Mouse (Mus musculus): ENCODE data around the gene Ccdc87. TPM values are rescaled to one million over a fixed set of nuclear protein-coding genes. Genes with fewer than 3 reads are reported as not detected.
"Not testable (repeated sequence)": the region's sequence is repeated elsewhere in the genome, so short reads cannot be mapped to it uniquely, and the experiment has no call there.

Ccdc87 gene
- total RNA-seq (2015; ENCODE audit: low replicate concordance) (not detected in 2 replicates), total RNA-seq (2017; ENCODE audit: low replicate concordance) (not detected in 2 replicates)

DNA sequence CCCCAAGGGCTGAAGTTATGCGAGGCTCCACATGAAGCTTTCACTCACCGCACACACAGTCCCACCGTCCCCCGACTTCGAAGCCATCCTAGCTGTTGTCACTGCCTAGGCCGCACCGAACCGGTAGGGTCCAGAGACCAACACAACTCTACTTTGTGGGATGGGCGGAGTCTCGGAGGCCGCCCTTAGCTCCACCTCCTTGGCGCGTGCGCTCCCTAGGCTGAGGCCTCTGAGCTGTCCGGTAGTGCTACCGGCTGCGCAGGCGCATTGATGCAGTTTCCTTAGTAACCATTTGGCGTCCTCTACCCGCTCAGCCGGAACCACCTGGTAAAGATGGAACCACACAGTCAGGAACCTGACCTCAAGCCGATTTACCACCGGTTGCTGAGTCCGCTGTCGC lies at the start of gene Ccdc87, which contains the start of gene Ccs:
Ccdc87 (plus strand) TSS at position 218 of the 400 bp plus-strand sequence.
Ccs (minus strand) TSS at position 184 of the 400 bp plus-strand sequence.
- peak; percentile 96 for ATAC-seq (replicated peaks; ENCODE audit: low FRiP score, poor library complexity, severe bottlenecking)

DNA sequence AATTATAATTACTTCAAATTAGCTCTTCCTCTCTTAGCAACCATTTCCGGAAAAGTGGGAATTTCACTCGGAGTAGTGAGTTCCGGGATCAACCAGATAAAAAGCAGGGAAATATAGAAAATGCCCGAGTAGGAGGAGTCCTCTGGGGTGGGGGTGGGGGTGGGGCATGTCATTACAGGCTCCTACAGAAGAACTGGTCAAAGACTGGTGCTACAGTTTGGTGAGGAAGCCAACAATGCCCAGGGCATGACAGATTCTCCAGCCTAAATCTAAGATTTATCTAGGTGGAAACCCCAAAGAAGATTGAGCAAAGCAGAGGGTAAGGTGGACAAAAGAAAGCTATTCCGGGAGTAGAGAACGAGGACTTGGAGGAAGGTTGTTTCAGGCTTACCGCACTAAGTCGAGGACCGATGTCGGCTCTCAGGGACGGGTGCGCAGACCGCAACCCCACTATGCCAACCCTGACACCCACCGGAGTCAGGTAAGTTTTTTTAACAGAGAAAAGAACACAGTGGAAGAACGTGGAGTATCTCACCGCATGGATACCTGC lies 45.8 kb upstream of the Ccdc87 start:
- ATAC-seq (replicated peaks; ENCODE audit: low FRiP score, poor library complexity, severe bottlenecking): peak; percentile 36

DNA sequence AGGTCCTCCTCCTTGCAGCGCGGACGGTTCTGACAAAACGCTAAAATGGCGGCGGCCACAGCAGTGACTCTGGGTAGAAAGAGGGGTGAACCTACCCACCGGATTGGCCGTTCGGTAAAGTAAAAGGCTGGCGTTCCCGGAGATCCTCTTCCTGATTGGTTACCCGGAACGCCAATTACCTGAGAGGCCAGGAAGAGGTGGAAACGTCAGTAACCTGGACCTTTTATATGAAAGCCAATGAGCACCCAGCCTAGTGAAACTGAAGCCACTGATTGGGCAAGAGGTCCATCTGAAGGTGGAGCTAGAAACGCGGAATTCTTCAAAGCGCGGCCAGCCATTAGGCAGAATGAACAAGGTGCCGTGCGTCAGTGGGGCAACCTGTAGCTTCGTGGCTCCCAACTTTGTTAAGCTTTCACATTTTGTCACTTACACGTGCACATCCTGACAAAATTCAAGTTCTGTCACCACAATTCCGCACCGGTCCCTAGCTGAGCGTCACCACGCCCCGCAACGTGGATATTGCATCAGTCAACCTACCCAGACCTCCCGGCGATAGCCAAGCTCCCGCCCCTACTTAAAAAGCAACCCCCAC lies 45.2 kb upstream of the Ccdc87 start, which contains the start of gene Rbm4:
Rbm4 (minus strand) TSS at position 71 of the 592 bp plus-strand sequence.
- ATAC-seq (replicated peaks; ENCODE audit: low FRiP score, poor library complexity, severe bottlenecking): peak; percentile 96

DNA sequence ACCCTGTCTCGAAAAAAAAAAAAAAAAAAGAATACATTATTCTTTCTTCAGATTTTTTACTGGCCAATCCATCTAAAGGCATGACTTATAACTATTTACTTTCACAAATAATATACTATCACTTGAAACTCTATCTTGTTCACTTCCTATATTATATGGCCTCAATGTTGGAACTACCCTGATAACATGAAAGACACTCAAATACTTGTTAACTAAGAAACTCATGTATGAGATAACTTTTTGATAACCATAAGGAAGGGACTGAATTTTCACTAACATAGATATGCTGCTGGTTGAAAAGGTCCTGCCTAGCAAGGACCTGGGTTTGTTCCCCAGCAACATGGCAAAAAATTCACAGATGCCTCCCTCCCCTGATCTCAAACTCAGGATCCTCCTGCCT lies 43.2 kb upstream of the Ccdc87 start:
- no peak for ATAC-seq (replicated peaks; ENCODE audit: low FRiP score, poor library complexity, severe bottlenecking)

DNA sequence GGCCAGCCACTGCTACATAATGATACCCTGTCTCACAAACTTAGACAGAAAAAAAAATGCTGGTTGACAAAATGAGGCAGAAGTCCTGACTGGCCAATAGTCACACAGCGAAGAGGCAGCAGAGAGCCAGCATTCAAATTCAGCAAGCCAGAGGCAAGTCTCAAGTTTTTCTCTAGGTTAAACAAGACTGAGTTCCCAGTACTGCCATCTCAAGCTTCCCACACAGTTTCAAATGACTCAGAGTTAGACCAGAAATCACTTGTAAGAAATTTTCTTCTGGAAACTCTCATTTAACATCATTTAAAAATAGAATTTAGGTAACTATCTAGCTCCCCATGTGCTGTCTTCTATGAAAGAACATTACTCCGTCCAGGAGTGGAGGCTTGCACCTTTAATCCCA lies 41.3 kb upstream of the Ccdc87 start:
- ATAC-seq (replicated peaks; ENCODE audit: low FRiP score, poor library complexity, severe bottlenecking): no peak

DNA sequence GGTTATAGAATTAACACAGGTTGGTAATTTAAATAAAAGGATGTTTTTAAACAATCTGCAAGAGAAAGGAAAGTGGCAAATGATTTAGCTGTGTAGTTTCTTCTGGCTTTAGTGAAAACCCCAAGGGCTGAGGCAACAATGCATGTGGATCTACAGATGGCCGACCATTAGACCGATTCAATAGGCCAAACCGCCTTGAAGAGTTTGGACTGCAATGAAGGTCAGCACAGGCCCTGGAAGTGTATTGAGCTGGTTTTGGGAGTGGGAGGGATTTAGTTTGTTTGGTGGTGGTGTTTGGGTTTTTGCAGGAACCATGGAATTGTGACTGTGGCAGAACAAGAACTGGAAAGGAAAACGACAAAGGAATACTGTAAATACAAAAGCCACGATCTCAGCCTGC lies 40.1 kb upstream of the Ccdc87 start:
- ATAC-seq (replicated peaks; ENCODE audit: low FRiP score, poor library complexity, severe bottlenecking): no peak

DNA sequence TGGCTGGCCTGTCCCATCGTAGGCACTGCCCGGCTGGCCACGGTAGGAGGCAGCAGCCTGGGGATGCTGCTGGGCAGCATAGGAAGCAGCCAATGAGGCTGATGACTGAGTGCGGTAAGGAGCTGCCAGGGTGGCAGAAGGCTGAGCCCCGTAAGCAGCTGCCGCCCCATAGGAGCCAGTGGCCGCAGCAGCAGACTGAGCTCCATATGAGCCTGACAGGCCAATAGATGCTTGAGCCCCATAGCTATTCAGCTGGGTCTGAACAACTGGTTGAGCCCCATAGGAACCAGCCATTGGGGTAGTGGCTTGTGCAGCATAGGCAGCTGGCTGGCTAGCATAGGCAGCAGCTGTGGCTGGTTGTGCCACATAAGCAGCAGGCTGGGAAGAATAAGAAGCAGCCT lies 36.5 kb upstream of the Ccdc87 start:
- 0 out of 2 replicates have a peak, but pooled peaks have one; percentile 18 for ATAC-seq (replicated peaks; ENCODE audit: low FRiP score, poor library complexity, severe bottlenecking)

DNA sequence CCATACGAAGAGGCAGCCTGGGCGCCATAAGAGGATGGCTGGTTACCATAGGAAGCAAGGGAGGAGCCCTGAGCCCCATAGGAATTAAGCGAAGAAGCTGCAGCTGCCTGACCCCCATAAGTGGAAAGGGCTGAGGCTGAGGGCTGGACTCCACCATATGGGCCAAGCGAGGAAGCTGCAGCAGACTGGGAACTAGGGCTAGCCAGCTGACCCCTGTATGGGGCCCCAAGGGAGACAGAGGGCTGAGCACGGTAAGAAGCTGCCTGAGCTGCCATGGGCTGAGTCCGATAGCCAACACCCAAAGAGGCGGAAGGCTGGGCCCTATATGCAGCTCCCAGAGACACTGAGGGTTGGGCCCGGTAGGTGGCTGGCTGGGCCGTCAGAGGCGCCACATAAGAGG lies 35.9 kb upstream of the Ccdc87 start:
- no peak for ATAC-seq (replicated peaks; ENCODE audit: low FRiP score, poor library complexity, severe bottlenecking)

DNA sequence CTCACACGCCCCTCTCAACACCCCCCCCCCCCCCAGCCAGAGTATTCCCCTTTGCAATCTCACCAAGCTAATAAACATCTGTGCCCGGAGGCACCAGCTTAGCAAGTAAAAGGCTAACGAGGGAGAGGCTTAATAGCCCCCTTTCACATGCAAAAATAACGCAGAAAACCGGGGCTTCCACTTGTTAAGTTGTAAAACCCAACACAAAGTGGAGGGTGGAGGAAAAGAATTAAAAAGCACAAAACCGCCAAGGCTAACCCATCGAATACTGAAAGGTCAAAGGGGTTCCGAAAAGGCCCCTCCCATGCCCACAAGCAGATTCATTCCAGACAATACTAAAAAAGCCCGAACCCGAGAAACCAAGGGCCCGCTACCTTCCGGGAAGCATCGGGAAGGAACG lies 28.9 kb upstream of the Ccdc87 start:
- no peak for ATAC-seq (replicated peaks; ENCODE audit: low FRiP score, poor library complexity, severe bottlenecking)

DNA sequence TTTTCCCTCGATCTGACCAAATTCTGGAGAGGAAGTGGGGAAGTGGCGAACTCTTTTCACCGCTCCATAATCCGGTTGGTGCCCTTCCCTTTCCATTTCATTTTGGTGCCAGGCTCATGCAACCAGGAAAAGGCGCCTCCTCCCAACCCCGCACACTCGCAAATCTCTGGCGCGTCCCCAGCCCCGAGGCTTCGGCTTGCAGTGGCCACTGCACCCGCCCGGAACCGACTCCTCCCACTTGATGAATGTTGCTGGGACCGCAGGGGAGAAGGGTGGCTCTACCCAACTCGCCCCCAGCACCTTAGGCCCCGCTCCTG lies 28.5 kb upstream of the Ccdc87 start:
- ATAC-seq (replicated peaks; ENCODE audit: low FRiP score, poor library complexity, severe bottlenecking): no peak

DNA sequence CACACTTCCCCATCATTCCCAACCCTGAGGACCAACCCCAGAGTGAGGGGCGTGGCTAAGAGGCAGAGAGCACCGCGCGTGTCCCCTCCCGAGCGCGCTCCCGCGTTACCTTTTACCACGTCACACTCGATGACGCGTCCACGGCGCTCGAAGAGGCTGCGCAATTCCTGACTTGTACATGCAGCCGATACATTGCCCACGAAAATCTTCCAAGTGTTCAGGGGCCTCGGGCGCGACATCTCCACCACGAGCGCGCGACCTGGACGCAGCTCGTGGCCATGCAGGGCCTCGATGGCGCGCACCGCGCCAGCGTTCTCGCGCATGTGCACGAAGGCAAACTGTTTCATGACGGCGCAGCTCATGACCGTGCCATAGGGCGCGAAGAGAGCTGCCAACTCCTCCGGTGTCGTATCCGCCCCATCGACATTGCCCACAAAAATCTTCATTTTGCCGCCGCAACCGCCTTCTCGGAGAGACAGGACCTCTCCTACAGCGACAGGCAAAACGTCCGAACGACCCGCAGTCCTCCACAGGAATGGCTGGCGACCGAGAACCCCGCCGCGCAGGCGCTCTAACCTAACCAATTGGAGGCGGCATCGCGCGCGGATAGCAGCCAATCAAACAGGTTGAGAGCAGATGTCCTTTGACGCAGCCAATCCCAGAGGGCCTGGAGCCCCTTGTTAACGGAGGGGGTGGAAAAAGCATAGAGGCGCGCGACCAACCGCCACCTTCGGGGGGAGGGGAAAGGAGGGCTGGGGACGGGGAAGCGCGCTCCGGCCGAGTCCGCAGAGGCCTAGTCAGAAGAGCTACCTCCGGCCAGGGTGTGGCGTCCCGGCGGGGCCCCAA lies 27.9 kb upstream of the Ccdc87 start, which contains the start of the genes Gm21992 and Rbm14:
Gm21992 (minus strand) TSS at position 550 of the 846 bp plus-strand sequence.
Rbm14 (minus strand) TSS at position 572 of the 846 bp plus-strand sequence.
- peak; percentile 89 for ATAC-seq (replicated peaks; ENCODE audit: low FRiP score, poor library complexity, severe bottlenecking)

DNA sequence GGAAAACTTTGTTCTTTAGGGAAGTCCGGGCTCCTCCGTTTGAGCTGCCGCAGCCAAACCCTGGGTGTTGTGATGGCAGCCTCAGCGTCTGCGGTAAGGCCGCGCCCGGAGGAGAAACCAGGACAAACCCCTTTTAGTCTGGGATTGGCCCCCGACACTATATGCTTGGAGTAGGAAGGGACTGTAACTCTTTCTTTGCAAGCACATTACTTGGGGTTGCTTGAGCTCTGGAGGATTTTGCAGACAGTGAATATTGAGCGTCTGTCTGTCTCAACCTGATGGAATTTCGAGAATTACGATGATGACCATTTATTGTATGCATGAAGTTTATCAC lies 27.3 kb upstream of the Ccdc87 start:
- ATAC-seq (replicated peaks; ENCODE audit: low FRiP score, poor library complexity, severe bottlenecking): no peak

DNA sequence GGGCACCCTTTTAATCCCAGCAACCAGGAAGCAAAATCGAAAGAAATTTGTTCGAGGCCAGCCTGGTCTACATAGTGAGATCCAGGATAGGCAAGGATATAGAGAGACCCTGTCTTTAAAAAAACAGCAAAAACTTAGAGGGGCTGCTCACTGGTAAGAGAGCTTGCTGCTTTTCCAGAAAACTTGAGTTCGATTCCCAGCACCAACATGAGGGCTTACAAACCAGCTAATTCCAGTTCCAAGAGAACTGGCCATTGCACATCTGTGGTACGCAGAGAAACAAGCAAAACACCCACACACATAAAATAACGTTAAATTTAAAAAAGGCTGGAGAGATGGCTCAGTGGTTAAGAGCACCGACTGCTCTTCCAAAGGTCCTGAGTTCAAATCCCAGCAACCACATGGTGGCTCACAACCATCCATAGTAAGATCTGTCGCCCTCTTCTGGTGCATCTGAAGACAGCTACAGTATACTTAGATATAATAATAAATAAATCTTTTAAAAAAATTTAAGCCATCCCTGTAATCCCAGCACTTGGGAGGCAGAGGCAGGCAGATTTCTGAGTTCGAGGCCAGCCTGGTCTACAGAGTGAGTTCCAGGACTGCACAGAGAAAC lies 26.7 kb upstream of the Ccdc87 start:
- ATAC-seq (replicated peaks; ENCODE audit: low FRiP score, poor library complexity, severe bottlenecking): not testable (repeated sequence)

DNA sequence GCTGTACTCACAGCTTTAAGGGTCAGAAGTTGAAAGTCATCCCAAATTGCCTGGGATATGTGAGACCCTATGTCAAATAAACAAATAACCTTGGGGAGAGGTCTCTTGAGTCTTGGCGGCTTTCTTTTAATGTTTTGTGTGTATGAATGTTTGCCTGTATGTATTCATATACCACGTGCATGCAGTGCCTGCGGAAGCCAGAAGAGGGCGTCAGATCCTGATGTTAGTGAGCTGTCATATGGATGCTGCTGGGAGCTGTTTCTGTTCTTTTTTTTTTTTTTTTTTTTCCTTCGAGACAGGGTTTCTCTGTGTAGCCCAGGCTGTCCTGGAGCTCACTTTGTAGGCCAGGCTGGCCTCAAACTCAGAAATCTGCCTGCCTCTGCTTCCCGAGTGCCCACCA lies 26.2 kb upstream of the Ccdc87 start:
- ATAC-seq (replicated peaks; ENCODE audit: low FRiP score, poor library complexity, severe bottlenecking): no peak

DNA sequence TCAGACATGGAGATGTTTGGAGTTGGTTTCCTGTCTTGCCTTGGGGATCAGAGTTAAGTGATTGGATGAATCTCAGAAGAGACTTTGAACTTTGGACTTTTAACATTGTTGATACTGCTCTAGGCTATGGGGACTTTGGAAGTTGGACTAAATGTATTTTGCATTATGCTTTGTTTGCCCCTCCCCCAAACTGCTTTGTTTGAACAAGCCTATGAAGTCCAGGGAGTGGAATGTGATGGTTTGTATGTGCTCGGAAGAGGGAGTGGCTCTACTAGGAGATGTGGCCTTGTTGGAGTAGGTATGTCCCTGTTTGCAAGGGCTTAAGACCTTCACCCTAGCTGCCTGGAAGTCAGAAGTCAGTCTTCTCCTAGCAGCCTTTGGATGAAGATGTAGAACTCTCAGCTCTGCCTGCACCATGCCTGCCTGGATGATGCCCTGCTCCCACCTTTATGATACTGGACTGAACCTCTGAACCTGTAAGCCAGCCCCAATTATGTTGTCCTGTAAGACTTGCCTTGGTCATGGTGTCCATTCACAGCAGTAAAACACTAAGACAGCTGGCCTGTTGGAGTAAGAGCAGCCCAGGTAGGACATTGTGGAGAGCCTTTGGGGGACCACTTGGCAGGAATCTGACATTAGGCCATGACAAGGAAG lies 21.9 kb upstream of the Ccdc87 start:
- no peak for ATAC-seq (replicated peaks; ENCODE audit: low FRiP score, poor library complexity, severe bottlenecking)

DNA sequence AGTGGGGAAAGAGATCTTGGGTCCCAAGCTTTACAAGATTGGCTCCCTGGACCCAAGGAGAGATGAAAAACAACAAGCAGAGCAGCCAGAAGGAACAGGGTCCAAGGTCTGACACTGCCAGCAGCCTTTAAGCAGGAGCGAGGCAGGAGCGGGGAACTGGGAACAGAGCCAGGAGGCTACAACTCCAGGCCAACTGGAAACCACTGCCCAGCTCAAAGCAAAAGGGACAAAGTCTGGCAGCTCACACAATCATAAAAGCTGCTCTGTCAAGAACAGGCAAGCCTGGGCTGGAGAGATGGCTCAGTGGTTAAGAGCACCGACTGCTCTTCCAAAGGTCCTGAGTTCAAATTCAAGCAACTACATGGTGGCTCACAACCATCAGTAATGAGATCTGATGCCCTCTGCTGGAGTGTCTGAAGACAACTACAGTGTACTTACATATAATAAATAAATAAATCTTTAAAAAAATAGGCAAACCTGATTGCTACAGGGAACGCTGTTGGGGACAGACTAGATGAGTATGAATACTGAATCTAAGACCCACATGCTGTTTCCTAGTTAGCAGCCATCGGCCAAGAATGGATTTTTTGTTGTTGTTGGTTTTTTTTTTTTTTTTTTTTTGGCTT lies 18.4 kb upstream of the Ccdc87 start:
- no peak for ATAC-seq (replicated peaks; ENCODE audit: low FRiP score, poor library complexity, severe bottlenecking)

DNA sequence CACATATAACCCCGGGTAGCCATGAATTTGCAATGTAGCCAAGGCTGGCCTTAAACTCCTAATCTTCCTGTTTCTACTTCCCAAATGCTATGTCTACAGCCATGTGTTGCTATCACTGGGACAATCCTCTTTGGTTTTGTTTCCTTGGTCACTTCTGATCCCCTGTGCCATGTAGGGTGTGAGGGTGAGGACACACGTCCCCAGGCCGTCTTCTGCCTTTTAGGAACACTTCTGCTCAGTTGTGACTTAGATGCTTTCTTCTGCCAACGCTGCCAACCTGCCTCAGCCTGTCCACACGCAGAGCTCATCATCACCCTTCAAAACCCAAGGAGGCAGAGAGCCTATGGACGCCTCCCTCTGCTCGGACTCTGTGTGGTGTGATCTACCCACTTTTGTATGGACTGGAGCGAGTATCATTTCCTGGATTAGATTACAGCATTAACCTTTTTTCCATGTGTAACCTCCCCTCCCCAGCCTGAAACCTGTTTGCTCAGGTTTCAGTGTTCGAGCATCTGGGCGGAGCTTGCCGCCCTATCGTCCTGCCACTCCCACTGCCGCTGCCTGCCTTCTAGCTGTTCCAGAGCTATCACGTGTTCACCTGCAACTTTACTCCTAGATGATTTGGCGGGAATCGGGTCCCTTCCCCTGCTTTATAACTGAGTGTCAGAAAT lies 10.6 kb upstream of the Ccdc87 start:
- ATAC-seq (replicated peaks; ENCODE audit: low FRiP score, poor library complexity, severe bottlenecking): no peak

DNA sequence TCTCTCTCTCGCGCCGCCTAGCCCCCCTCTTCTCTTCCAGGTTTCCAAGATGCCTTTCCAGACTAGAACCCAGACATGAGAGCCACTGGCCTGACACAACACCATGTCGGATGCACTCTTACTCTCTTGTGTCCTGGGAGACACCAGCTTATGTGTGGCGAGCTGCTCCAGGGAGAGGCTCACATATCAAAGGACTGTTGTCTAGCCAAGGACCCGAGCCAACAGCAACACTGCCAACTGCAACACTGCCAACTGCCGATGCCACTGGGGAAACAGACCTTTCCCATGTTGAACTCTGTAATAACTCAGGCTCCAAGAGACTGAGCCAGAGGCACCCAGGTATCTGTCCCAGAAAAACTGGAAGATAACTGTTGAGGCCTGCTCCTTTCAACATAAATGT lies 10.0 kb upstream of the Ccdc87 start:
- ATAC-seq (replicated peaks; ENCODE audit: low FRiP score, poor library complexity, severe bottlenecking): no peak

DNA sequence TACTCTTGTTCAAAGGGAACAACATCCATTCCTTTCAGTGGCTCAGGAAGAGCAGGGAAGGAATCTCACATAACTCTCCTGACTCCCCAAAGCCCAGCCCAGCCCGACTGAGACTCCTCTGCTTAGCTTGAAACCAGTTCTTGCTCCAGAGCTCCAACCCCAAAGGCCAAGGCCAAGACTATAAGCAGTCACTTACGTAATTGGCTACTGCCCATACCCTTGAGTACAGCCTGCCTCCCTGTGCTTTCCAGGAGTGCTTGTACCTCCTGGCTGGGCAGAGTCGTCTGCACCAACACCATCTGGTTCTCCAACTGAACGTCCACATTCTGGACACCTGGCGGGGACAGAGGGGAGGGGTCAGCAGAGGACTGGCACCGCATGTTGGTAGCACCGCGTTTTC lies 5.2 kb upstream of the Ccdc87 start:
- ATAC-seq (replicated peaks; ENCODE audit: low FRiP score, poor library complexity, severe bottlenecking): no peak

All from erythroblast, adult 5-6 weeks (primary cell).